Mouse (Mus musculus) liver, embryonic 14.5 days (tissue): Measurements from ENCODE around the gene Arsg. TPM values are rescaled to one million over a fixed set of nuclear protein-coding genes. Genes with fewer than 3 reads are reported as not detected.

Source experiments
- ATAC-seq: fragments of 200-750 bp; cut with Nextera tagmentation; 2 replicates; pipeline ENCODE4 v1.8.0; 2017; ENCODE audit warnings: moderate number of reproducible peaks, mild to moderate bottlenecking, moderate library complexity; ENCODE audit not compliant: insufficient read depth
- DNase-seq, 3 experiments: peaks; one replicate each; pipeline ENCODE4 v3.0.0-alpha.2; 2012 to 2013; ENCODE audit warnings: low read depth in 3 of 3, low spot score in 3 of 3
- H3K27ac ChIP-seq: fragments of 300-500 bp; sonication (generic); 2 replicates; pipeline ENCODE4 v1.5.1; 2014; ENCODE audit warnings: moderate library complexity, mild to moderate bottlenecking, control low read depth, inconsistent platforms
- H3K27me3 ChIP-seq: fragments of 300-500 bp; sonication (generic); 2 replicates; pipeline ENCODE4 v1.6.1; 2014; ENCODE audit warnings: mild to moderate bottlenecking, low read length, moderate library complexity; ENCODE audit not compliant: control insufficient read depth, insufficient read depth
- H3K36me3 ChIP-seq: fragments of 300-500 bp; sonication (generic); replicated peaks from 2 replicates; pipeline ENCODE4 v1.6.1; 2014; ENCODE audit warnings: low read depth; ENCODE audit not compliant: control insufficient read depth, insufficient read depth
- H3K4me1 ChIP-seq, 2 experiments: fragments of 200-500 bp in 1 of 2; fragments of 300-500 bp in 1 of 2; sonication (generic) in 1 of 2; replicated peaks; 2 replicates each; pipeline ENCODE4 v1.6.1; 2012 to 2014; ENCODE audit warnings: antibody characterized with exemption in 1 of 2, inconsistent platforms in 1 of 2, low read length in 1 of 2; ENCODE audit not compliant: control insufficient read depth in 2 of 2, insufficient read depth in 2 of 2
- H3K4me2 ChIP-seq: fragments of 300-500 bp; sonication (generic); 2 replicates; pipeline ENCODE4 v1.6.1; 2014; ENCODE audit warnings: low read depth, mild to moderate bottlenecking, control low read depth, moderate library complexity
- H3K4me3 ChIP-seq, 2 experiments: fragments of 200-500 bp in 1 of 2; fragments of 300-500 bp in 1 of 2; sonication (generic) in 1 of 2; 2 replicates each; pipeline ENCODE4 v1.5.1; 2012 to 2014; ENCODE audit warnings: low read depth in 2 of 2, low read length in 2 of 2, mild to moderate bottlenecking in 2 of 2, control low read depth in 1 of 2, inconsistent platforms in 1 of 2, moderate library complexity in 1 of 2; ENCODE audit not compliant: insufficient read depth in 1 of 2
- H3K9ac ChIP-seq: fragments of 300-500 bp; sonication (generic); replicated peaks from 2 replicates; pipeline ENCODE4 v1.6.1; 2014; ENCODE audit warnings: mild to moderate bottlenecking, control low read depth, moderate library complexity
- H3K9me3 ChIP-seq: fragments of 300-500 bp; sonication (generic); 2 replicates; pipeline ENCODE4 v1.6.1; 2016; ENCODE audit warnings: low read length, mixed read lengths; ENCODE audit not compliant: control insufficient read depth
- CTCF ChIP-seq: IDR thresholded peaks from 2 replicates; pipeline ENCODE4 v1.5.1; 2016; ENCODE audit warnings: antibody characterized with exemption, low read depth, control low read depth
- EP300 ChIP-seq: IDR thresholded peaks from 2 replicates; pipeline ENCODE4 v1.6.1; 2016; ENCODE audit warnings: antibody characterized with exemption, low read depth
- WGBS: fragments of 180-500 bp; shearing (Covaris S2); extraction: QIAGEN DNeasy Blood & Tissue Kit; methylation state at CpG from one replicate; pipeline ENCODE4 v1.1.7; 2014; ENCODE audit not compliant: insufficient replicate concordance; 5-methylcytosine and 5-hydroxymethylcytosine counted together
- polyA plus RNA-seq, 2 experiments: library from polyadenylated mRNA; depleted of rRNA in 1 of 2; stranded (reverse) in 1 of 2; unstranded in 1 of 2; fragments of >200 nt; fragmentation: Nextera tagmentation in 1 of 2; extraction: Ambion mirVana in 1 of 2; gene quantifications; 2 replicates each; pipeline versions ENCODE4 v1.2.1 to v1.2.3; 2012 to 2014

Gene Arsg
- polyA plus RNA-seq, 2 experiments = 2.3 to 3.8 TPM

DNA sequence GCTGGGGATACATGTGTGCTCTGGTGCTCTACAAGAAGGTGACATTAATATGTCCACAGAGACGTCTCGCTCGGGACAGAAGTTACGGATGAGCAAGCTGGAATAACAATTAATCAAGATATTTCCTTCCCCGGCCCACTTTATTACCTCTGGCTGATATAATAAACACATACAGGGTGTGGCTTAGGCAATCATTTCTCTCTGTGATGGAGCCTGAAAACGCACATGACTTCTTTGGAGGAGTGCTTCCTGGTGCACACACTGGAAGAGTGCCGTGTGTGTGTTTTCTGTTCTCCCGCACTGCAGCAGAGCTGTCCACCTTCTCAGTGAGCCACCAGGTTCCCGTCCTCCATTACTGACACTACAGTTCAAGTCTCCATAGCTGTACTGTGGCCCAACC, 24.8 kb downstream of the Arsg start:
- Histone ChIP-seq H3K4me2 (no peak overlapping the region), H3K27me3 (no peaks in the 10 kb centered on the region), H3K27ac (no peak overlapping the region), H3K9me3 (no peaks in the 10 kb centered on the region), H3K4me3 (no peak overlapping the region), H3K9ac (no peak overlapping the region; the same call in 1 of the 2 replicates), H3K36me3 (no peaks in the 10 kb centered on the region), H3K4me1 (peaks cover 40 to 55% of the 10 kb centered on the region in 2 experiments)
- TF ChIP-seq EP300 (no peak), CTCF (no peak)
- DNase-seq (no peak), ATAC-seq (no peak)
- 51% methylated on average over 9 of the region's 9 CpGs for WGBS

DNA sequence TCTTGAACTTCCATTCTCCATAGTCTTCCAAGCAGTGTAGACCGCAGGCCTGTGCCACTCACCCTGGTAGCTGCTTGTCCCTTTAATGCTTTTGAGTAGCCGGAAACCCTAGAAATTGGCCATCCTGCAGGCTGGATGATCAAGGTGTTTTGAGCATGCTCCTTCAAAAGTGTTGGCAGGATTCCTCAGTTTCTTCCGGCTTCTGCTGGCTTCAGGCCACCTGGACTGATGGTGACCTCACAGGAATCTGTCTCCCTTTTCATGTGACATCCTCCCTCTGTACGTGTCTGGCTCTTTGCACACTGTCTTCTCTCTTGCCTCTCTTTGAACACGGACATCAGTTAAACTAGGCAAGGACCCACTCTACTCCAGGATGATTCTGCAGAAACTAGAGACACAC, 27.0 kb downstream of the Arsg start:
- Histone ChIP-seq H3K4me3 (no peak overlapping the region), H3K9ac (no peak overlapping the region), H3K27me3 (no peaks in the 10 kb centered on the region), H3K36me3 (no peaks in the 10 kb centered on the region), H3K4me1 (peaks cover 24 to 39% of the 10 kb centered on the region in 2 experiments), H3K9me3 (no peaks in the 10 kb centered on the region), H3K27ac (no peak overlapping the region), H3K4me2 (no peak overlapping the region)
- TF ChIP-seq EP300 (no peak), CTCF (no peak)
- ATAC-seq (no peak), DNase-seq (no peak)
- WGBS = 75% methylated on average over 5 of the region's 5 CpGs

DNA sequence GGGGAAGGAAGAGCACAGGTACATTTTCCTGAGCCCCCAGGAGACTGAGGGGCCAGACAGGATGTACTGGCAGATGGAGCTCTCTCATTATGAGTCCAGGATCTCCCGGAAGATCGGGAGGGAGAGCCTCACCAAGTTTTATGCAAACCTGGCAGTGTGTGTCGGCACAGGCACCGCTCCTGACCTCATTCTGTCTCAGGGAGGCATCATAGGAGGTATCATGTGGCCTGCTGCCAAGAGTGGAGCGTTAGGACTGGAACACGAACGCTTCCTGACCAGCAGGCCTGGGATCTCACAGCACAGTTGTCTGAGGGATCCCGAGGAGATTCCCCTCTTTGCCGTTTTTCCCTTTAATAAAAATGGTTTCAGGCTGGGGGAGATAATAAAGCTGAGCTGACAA, 31.8 kb downstream of the Arsg start:
- WGBS = 73% methylated on average over 9 of the region's 9 CpGs
- Histone ChIP-seq H3K4me3 (no peak overlapping the region), H3K9ac (no peak overlapping the region), H3K36me3 (no peaks in the 10 kb centered on the region), H3K27me3 (no peaks in the 10 kb centered on the region), H3K27ac (no peak overlapping the region), H3K9me3 (no peaks in the 10 kb centered on the region), H3K4me1 (peaks cover 0 to 6% of the 10 kb centered on the region in 2 experiments; a peak in 1 of 4 replicates), H3K4me2 (no peak overlapping the region)
- no peak for ATAC-seq
- no peak for DNase-seq
- no peak for TF ChIP-seq CTCF
- no peak for TF ChIP-seq EP300

DNA sequence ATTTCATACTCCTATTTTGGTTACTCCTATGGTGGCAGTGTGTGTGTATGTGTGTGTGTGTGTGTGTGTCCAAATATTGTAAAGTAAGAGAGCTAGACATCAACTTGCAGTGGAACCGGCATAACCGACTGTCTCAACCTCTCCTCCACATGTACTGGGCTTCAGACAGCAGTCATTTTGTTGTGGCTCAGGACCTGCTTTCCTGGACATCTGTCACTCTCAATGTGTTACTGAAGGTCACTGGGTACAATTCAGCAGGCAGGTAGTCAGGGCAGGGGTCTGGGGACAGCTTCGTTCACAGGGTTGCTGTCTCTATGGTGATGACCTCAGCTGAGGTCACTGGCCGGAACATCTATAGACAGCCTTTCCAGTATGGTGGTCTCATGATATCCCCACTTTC, 32.6 kb downstream of the Arsg start:
- 80% methylated on average over 4 of the region's 4 CpGs for WGBS
- Histone ChIP-seq H3K36me3 (no peaks in the 10 kb centered on the region), H3K27ac (no peak overlapping the region), H3K4me1 (peaks cover 0 to 6% of the 10 kb centered on the region in 2 experiments; a peak in 1 of 4 replicates), H3K27me3 (no peaks in the 10 kb centered on the region), H3K9me3 (no peaks in the 10 kb centered on the region), H3K4me3 (no peak overlapping the region), H3K4me2 (no peak overlapping the region), H3K9ac (no peak overlapping the region)
- ATAC-seq = no peak
- TF ChIP-seq EP300 (no peak), CTCF (no peak)
- DNase-seq = no peak

DNA sequence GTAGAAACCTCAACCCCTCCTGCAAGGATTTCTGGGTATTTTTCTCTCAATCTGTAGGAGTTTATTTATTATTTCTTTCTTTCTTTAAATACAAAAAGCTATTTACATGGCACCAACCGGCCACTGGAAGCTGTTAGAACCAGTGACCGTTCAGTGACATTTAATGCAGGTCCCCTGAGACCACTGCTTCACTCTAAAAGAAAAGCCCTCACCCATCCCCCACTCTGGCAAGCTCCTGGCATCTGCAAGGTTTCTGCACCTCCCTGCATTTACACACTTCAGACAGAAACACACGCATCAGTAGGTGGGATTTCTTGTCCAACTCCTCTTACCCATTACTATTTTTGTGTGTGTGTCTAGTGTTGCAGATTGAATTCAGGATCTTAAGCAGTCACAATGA, 33.9 kb downstream of the Arsg start:
- DNase-seq (no peak), ATAC-seq (no peak)
- Histone ChIP-seq H3K27me3 (no peaks in the 10 kb centered on the region), H3K9ac (no peak overlapping the region), H3K4me2 (no peak overlapping the region), H3K4me1 (peaks cover 0 to 6% of the 10 kb centered on the region in 2 experiments; a peak in 1 of 4 replicates), H3K9me3 (no peaks in the 10 kb centered on the region), H3K4me3 (no peak overlapping the region), H3K36me3 (no peaks in the 10 kb centered on the region), H3K27ac (no peak overlapping the region)
- 69% methylated on average over 3 of the region's 3 CpGs for WGBS
- TF ChIP-seq CTCF = no peak
- no peak for TF ChIP-seq EP300
